Mouse (Mus musculus) MEL (cell line): ENCODE data around the gene Dnttip2.

Experiments
- BHLHE40 ChIP-seq: IDR thresholded peaks from 2 replicates; pipeline ENCODE4 v1.6.1; 2012; ENCODE audit warnings: low read depth, mild to moderate bottlenecking, inconsistent platforms, low read length, improper control_type of control experiment, borderline replicate concordance
- MAZ ChIP-seq: IDR thresholded peaks from 2 replicates; pipeline ENCODE4 v1.6.1; 2012; ENCODE audit warnings: low read depth, mild to moderate bottlenecking, inconsistent platforms, low read length, improper control_type of control experiment
- MYC ChIP-seq: IDR thresholded peaks from 2 replicates; pipeline ENCODE4 v1.6.1; 2011; ENCODE audit warnings: low read depth, mild to moderate bottlenecking, low read length, improper control_type of control experiment, moderate library complexity

- TF ChIP-seq MAZ (no peak), BHLHE40 (no peak), MYC (no peak)
Measured at GRCm38 (mm10) chr3:122288613-122289195, 14.5 kb downstream of the Dnttip2 start.
